Mouse (Mus musculus) gastrocnemius, adult 2 months (tissue): Measurements from ENCODE around the gene Cryba2. TPM values are rescaled to one million over a fixed set of nuclear protein-coding genes. Genes with fewer than 3 reads are reported as not detected.

Experiments used
- DNase-seq: peaks from one replicate; pipeline ENCODE4 v3.0.0; 2022
- H3K27ac ChIP-seq: fragments of 200-600 bp; 2 replicates; pipeline ENCODE4 v1.8.1; 2022; ENCODE audit warnings: mild to moderate bottlenecking
- H3K4me3 ChIP-seq: fragments of 200-600 bp; 2 replicates; pipeline ENCODE4 v1.8.1; 2022; ENCODE audit warnings: mild to moderate bottlenecking, moderate library complexity
- CTCF ChIP-seq: fragments of 200-600 bp; IDR thresholded peaks from 2 replicates; pipeline ENCODE4 v1.8.1; 2022; ENCODE audit warnings: antibody characterized with exemption, mild to moderate bottlenecking, moderate library complexity
- intact Hi-C: fragments of 180-260 bp; cut with DNase I; formaldehyde crosslinking; loops from one replicate; pipeline ENCODE4 v1.15.1; 2025
- long read RNA-seq, 2 experiments: library from polyadenylated mRNA; stranded (forward); transcript quantifications; one replicate each; pipeline ENCODE4 v2.0.0; 2021
- total RNA-seq, 2 experiments: library from RNA; stranded (reverse); gene quantifications; 2 replicates each; pipeline ENCODE4 v1.2.3; 2021

The Cryba2 gene
- not detected for total RNA-seq
- long read RNA-seq, experiment 1 = 0 reads
- long read RNA-seq, experiment 2 = 0 reads

- DNase-seq = no peak
- intact Hi-C loops = no loop called here
- H3K27ac ChIP-seq = no peak within 1 kb of the TSS
- peak within 1 kb of the TSS; percentile 35; the same call in 1 of the 2 replicates for H3K4me3 ChIP-seq
- TF ChIP-seq CTCF = peak; percentile 61
These were observed at the start of gene Cryba2 for GRCm38 (mm10) chr1:74893134-74893855. TSS of gene Cryba2 (minus strand) at chr1:74893143.

- no peak overlapping the region for H3K4me3 ChIP-seq
- DNase-seq = no peak
- H3K27ac ChIP-seq = no peak overlapping the region
- intact Hi-C loops = no loop called here
- TF ChIP-seq CTCF = no peak
These were observed 48.9 kb upstream of the Cryba2 start for GRCm38 (mm10) chr1:74941651-74942360.

GRCm38 (mm10) chr1:74939762-74940161 lies 46.8 kb upstream of the Cryba2 start:
- H3K4me3 ChIP-seq = no peak overlapping the region
- H3K27ac ChIP-seq = no peak overlapping the region
- DNase-seq = no peak
- intact Hi-C loops = no loop called here
- TF ChIP-seq CTCF = no peak

- intact Hi-C loops = no loop called here
These were observed 43.4 kb upstream of the Cryba2 start for GRCm38 (mm10) chr1:74936221-74936830.

GRCm38 (mm10) chr1:74935402-74935801 lies 42.5 kb upstream of the Cryba2 start, which contains the start of gene Cfap65:
TSS of gene Cfap65 (minus strand) at chr1:74935599.
- DNase-seq = no peak
- H3K27ac ChIP-seq = no peak within 1 kb of the TSS
- TF ChIP-seq CTCF = no peak
- intact Hi-C loops = no loop called here
- H3K4me3 ChIP-seq = no peak within 1 kb of the TSS

More at GRCm38 (mm10) chr1:74936221-74936830, 43.4 kb upstream of the Cryba2 start:
- Histone ChIP-seq H3K4me3 (no peak overlapping the region), H3K27ac (no peak overlapping the region)
- no peak for DNase-seq
- TF ChIP-seq CTCF = no peak

- intact Hi-C loops = no loop called here
- no peak for DNase-seq
- no peak overlapping the region for H3K4me3 ChIP-seq
- TF ChIP-seq CTCF = no peak
- H3K27ac ChIP-seq = no peak overlapping the region
These were observed 34.8 kb upstream of the Cryba2 start for GRCm38 (mm10) chr1:74927621-74928296.

- Histone ChIP-seq H3K27ac (no peak overlapping the region), H3K4me3 (no peak overlapping the region)
- DNase-seq = no peak
- peak; percentile 78 for TF ChIP-seq CTCF
- intact Hi-C loops = no loop called here
These were observed 33.8 kb upstream of the Cryba2 start for GRCm38 (mm10) chr1:74926721-74927120.

GRCm38 (mm10) chr1:74924464-74924863 lies 31.5 kb upstream of the Cryba2 start:
- no peak for DNase-seq
- no peak for TF ChIP-seq CTCF
- intact Hi-C loops = no loop called here
- no peak overlapping the region for H3K27ac ChIP-seq
- H3K4me3 ChIP-seq = no peak overlapping the region

GRCm38 (mm10) chr1:74915706-74916105 lies 22.8 kb upstream of the Cryba2 start:
- Histone ChIP-seq H3K4me3 (no peak overlapping the region), H3K27ac (no peak overlapping the region)
- intact Hi-C loops = no loop called here
- peak; percentile 29; the same call in 1 of the 2 replicates for TF ChIP-seq CTCF
- DNase-seq = no peak

- TF ChIP-seq CTCF = no peak
- no peak overlapping the region for H3K27ac ChIP-seq
- no peak for DNase-seq
- intact Hi-C loops = no loop called here
- no peak overlapping the region for H3K4me3 ChIP-seq
These were observed 9.2 kb upstream of the Cryba2 start for GRCm38 (mm10) chr1:74902191-74902590.

GRCm38 (mm10) chr1:74901686-74902085 lies 8.7 kb upstream of the Cryba2 start:
- Histone ChIP-seq H3K27ac (no peak overlapping the region), H3K4me3 (no peak overlapping the region)
- peak; percentile 63 for TF ChIP-seq CTCF
- DNase-seq = peak; percentile 43
- intact Hi-C loops = no loop called here
